ENCODE assay signal across 8 mouse cellular contexts in genomic region chr2:118902051-118903025, GRCm38 (mm10). TPM values are rescaled to one million over a fixed set of nuclear protein-coding genes. Genes with fewer than 3 reads are reported as not detected.
DNase-seq lines count a peak whose midpoint lies in the region; ATAC-seq and TF ChIP-seq lines count a peak whose summit lies in the region.

No protein-coding gene starts in this region.

- no peak for TF ChIP-seq CTCF in testis, adult 2 months (IDR thresholded peaks at IDR 0.05; ENCODE audit: control insufficient read depth, insufficient read depth, insufficient replicate concordance, low read depth, low read length)

- 0 out of 2 replicates have a peak overlapping the region, but pooled peaks have one; percentile 57 for H3K27ac ChIP-seq in forebrain, embryonic 11.5 days (ENCODE audit: low read depth, low read length)
- H3K27ac ChIP-seq in hindbrain, embryonic 11.5 days (ENCODE audit: low read depth, low read length): peak overlapping the region; percentile 85
- no peak overlapping the region for H3K27ac ChIP-seq in limb, embryonic 14.5 days (replicated peaks; ENCODE audit: low read depth, low read length)
- peak overlapping the region; percentile 88 for H3K27ac ChIP-seq in midbrain, embryonic 14.5 days (replicated peaks; ENCODE audit: low read depth, low read length)
- no peak overlapping the region for H3K27ac ChIP-seq in testis, adult 2 months (ENCODE audit: control insufficient read depth, insufficient read depth, low read depth, low read length)

- peak overlapping the region; percentile 99 for H3K4me2 ChIP-seq in forebrain, embryonic 11.5 days (ENCODE audit: low read depth, low read length, severe bottlenecking)
- H3K4me2 ChIP-seq in hindbrain, embryonic 11.5 days (replicated peaks; ENCODE audit: low read depth, low read length): peak overlapping the region; percentile 99
- peak overlapping the region; percentile 99 for H3K4me2 ChIP-seq in limb, embryonic 14.5 days (replicated peaks; ENCODE audit: low read depth, low read length, severe bottlenecking)
- peak overlapping the region; percentile 99 for H3K4me2 ChIP-seq in midbrain, embryonic 14.5 days (ENCODE audit: low read length)

- no peak for TF ChIP-seq POLR2A in limb, embryonic 14.5 days (IDR thresholded peaks at IDR 0.05; ENCODE audit: borderline replicate concordance, extremely low read depth, insufficient read depth, insufficient read length)
- TF ChIP-seq POLR2A in testis, adult 2 months (IDR thresholded peaks at IDR 0.05; ENCODE audit: control insufficient read depth, low read depth, low read length): 0 out of 2 replicates have a peak, but pooled peaks have one; percentile 6

- no peak for ATAC-seq in erythroblast, adult 5-6 weeks (replicated peaks; ENCODE audit: low FRiP score, poor library complexity, severe bottlenecking)
- ATAC-seq in forebrain, embryonic 11.5 days (replicated peaks; ENCODE audit: low FRiP score): peak; percentile 22
- ATAC-seq in hindbrain, embryonic 11.5 days (ENCODE audit: low FRiP score): peak; percentile 14
- no peak for ATAC-seq in limb, embryonic 14.5 days (ENCODE audit: low FRiP score, low read depth)
- ATAC-seq in midbrain, embryonic 14.5 days (ENCODE audit: low FRiP score, low TSS enrichment): peak; percentile 9

- H3K4me1 ChIP-seq in erythroblast, embryonic 14.5 days (ENCODE audit: control insufficient read depth): peaks cover 75% of the 10 kb centered on the region
- peaks cover 22% of the 10 kb centered on the region for H3K4me1 ChIP-seq in forebrain, embryonic 11.5 days (replicated peaks; ENCODE audit: control insufficient read depth, insufficient read depth, low read length)
- H3K4me1 ChIP-seq in hindbrain, embryonic 11.5 days (replicated peaks; ENCODE audit: control insufficient read depth, insufficient read depth, low read length): peaks cover 21% of the 10 kb centered on the region
- H3K4me1 ChIP-seq in limb, embryonic 14.5 days (ENCODE audit: control insufficient read depth, insufficient read depth, low read length): peaks cover 28% of the 10 kb centered on the region
- peaks cover 45% of the 10 kb centered on the region for H3K4me1 ChIP-seq in midbrain, embryonic 14.5 days (ENCODE audit: control insufficient read depth, insufficient read depth, low read length)
- H3K4me1 ChIP-seq in testis, adult 2 months (ENCODE audit: control insufficient read depth, insufficient read depth, low read length): peaks cover 26% of the 10 kb centered on the region

- H3K9me3 ChIP-seq in erythroblast, embryonic 14.5 days (ENCODE audit: control insufficient read depth, low read length): peaks cover 22% of the 10 kb centered on the region
- no peaks in the 10 kb centered on the region for H3K9me3 ChIP-seq in forebrain, embryonic 11.5 days (ENCODE audit: control insufficient read depth, low read length)
- H3K9me3 ChIP-seq in hindbrain, embryonic 11.5 days (ENCODE audit: control insufficient read depth, low read length): no peaks in the 10 kb centered on the region
- no peaks in the 10 kb centered on the region for H3K9me3 ChIP-seq in limb, embryonic 14.5 days (ENCODE audit: control insufficient read depth, low read length)
- H3K9me3 ChIP-seq in midbrain, embryonic 14.5 days (ENCODE audit: control insufficient read depth, low read length): no peaks in the 10 kb centered on the region

- H3K9ac ChIP-seq in forebrain, embryonic 11.5 days (ENCODE audit: low read length): peak overlapping the region; percentile 81
- peak overlapping the region; percentile 83 for H3K9ac ChIP-seq in hindbrain, embryonic 11.5 days (ENCODE audit: low read depth, low read length)
- peak overlapping the region; percentile 75 for H3K9ac ChIP-seq in limb, embryonic 14.5 days (ENCODE audit: low read depth, low read length, severe bottlenecking)
- peak overlapping the region; percentile 83 for H3K9ac ChIP-seq in midbrain, embryonic 14.5 days (replicated peaks; ENCODE audit: low read length)

- peaks cover 63% of the 10 kb centered on the region for H3K27me3 ChIP-seq in erythroblast, embryonic 14.5 days (ENCODE audit: control insufficient read depth)
- H3K27me3 ChIP-seq in forebrain, embryonic 11.5 days (ENCODE audit: control insufficient read depth, insufficient read depth, low read length): peaks cover 29% of the 10 kb centered on the region
- peaks cover 31% of the 10 kb centered on the region for H3K27me3 ChIP-seq in hindbrain, embryonic 11.5 days (ENCODE audit: control insufficient read depth, insufficient read depth, low read length)
- peaks cover 35% of the 10 kb centered on the region for H3K27me3 ChIP-seq in limb, embryonic 14.5 days (ENCODE audit: control insufficient read depth, insufficient read depth, low read length)
- H3K27me3 ChIP-seq in midbrain, embryonic 14.5 days (ENCODE audit: control insufficient read depth, insufficient read depth, low read length): peaks cover 29% of the 10 kb centered on the region
- no peaks in the 10 kb centered on the region for H3K27me3 ChIP-seq in testis, adult 2 months (ENCODE audit: control insufficient read depth, insufficient read depth, low read length)

- H3K4me3 ChIP-seq in erythroblast, embryonic 14.5 days (replicated peaks): peak overlapping the region; percentile 94
- H3K4me3 ChIP-seq in forebrain, embryonic 11.5 days (ENCODE audit: low read depth, low read length): peak overlapping the region; percentile 91
- H3K4me3 ChIP-seq in hindbrain, embryonic 11.5 days (ENCODE audit: low read depth, low read length): peak overlapping the region; percentile 93
- H3K4me3 ChIP-seq in limb, embryonic 14.5 days (replicated peaks; ENCODE audit: low read length): peak overlapping the region; percentile 83
- peak overlapping the region; percentile 88 for H3K4me3 ChIP-seq in midbrain, embryonic 14.5 days (replicated peaks; ENCODE audit: low read depth, low read length)
- peak overlapping the region; percentile 93 for H3K4me3 ChIP-seq in testis, adult 2 months (ENCODE audit: control insufficient read depth, low read depth, low read length)

- DNase-seq in adrenal gland, postnatal 25 days: peak; percentile 75
- DNase-seq in forebrain, embryonic 11.5 days (ENCODE audit: low spot score): peak; percentile 81
- DNase-seq in hindbrain, embryonic 11.5 days (ENCODE audit: low spot score): peak; percentile 66
- DNase-seq in limb, embryonic 14.5 days (ENCODE audit: low spot score): no peak
- peak; percentile 67 for DNase-seq in midbrain, embryonic 14.5 days

- under 1% methylated on average over 90 of the region's 106 CpGs for WGBS in forebrain, embryonic 11.5 days
- WGBS in hindbrain, embryonic 11.5 days: 2% methylated on average over 67 of the region's 106 CpGs
- WGBS in limb, embryonic 14.5 days: 0% methylated on average over 20 of the region's 106 CpGs
- under 1% methylated on average over 92 of the region's 106 CpGs for WGBS in midbrain, embryonic 14.5 days

- no peaks in the 10 kb centered on the region for H3K36me3 ChIP-seq in erythroblast, embryonic 14.5 days (ENCODE audit: control insufficient read depth)
- no peaks in the 10 kb centered on the region for H3K36me3 ChIP-seq in forebrain, embryonic 11.5 days (ENCODE audit: control insufficient read depth, insufficient read depth, low read length)
- H3K36me3 ChIP-seq in hindbrain, embryonic 11.5 days (ENCODE audit: control insufficient read depth, insufficient read depth, low read length): no peaks in the 10 kb centered on the region
- no peaks in the 10 kb centered on the region for H3K36me3 ChIP-seq in limb, embryonic 14.5 days (ENCODE audit: control insufficient read depth, insufficient read depth, low read length)
- no peaks in the 10 kb centered on the region for H3K36me3 ChIP-seq in midbrain, embryonic 14.5 days (ENCODE audit: control insufficient read depth, insufficient read depth, low read length)
- H3K36me3 ChIP-seq in testis, adult 2 months (ENCODE audit: control insufficient read depth, insufficient read depth, low read length): no peaks in the 10 kb centered on the region

RNA-seq across cellular contexts. Expression of gene Bahd1, which starts 2.2 kb away (rescaled TPM):
- polyA plus RNA-seq in erythroblast, embryonic 14.5 days (2012): 4.0 and 5.7 TPM in 2 replicates
- 1.3 and 2.3 TPM in 2 replicates for total RNA-seq in erythroblast, adult 5-6 weeks (2015; ENCODE audit: low replicate concordance)
- 3.2 and 4.3 TPM in 2 replicates for total RNA-seq in erythroblast, adult 5-6 weeks (2017; ENCODE audit: low replicate concordance)
- total RNA-seq in adrenal gland, postnatal 25 days (2021): 42.6 and 54.4 TPM in 2 replicates
- polyA plus RNA-seq in forebrain, embryonic 11.5 days (2014; fragmentation: Nextera tagmentation; extraction: Ambion mirVana): 1.3 TPM in 2 replicates
- 2.1 TPM in 2 replicates for polyA plus RNA-seq in hindbrain, embryonic 11.5 days (2014; fragmentation: Nextera tagmentation; extraction: Ambion mirVana)
- polyA plus RNA-seq in limb, embryonic 14.5 days (2012; rRNA removed): 14.1 and 16.5 TPM in 2 replicates
- polyA plus RNA-seq in limb, embryonic 14.5 days (2014; fragmentation: Nextera tagmentation; extraction: Ambion mirVana): 1.5 and 1.8 TPM in 2 replicates
- polyA plus RNA-seq in midbrain, embryonic 14.5 days (2014; fragmentation: Nextera tagmentation; extraction: Ambion mirVana): 2.0 and 5.2 TPM in 2 replicates
- polyA plus RNA-seq in testis, adult 2 months (2012; rRNA removed): 10.0 and 12.8 TPM in 2 replicates

RNA-seq across cellular contexts. Expression of gene Chst14, which starts 24.0 kb away (rescaled TPM):
- 0.14 and 0.15 TPM in 2 replicates for polyA plus RNA-seq in erythroblast, embryonic 14.5 days (2012)
- 1.5 and 2.7 TPM in 2 replicates for total RNA-seq in erythroblast, adult 5-6 weeks (2015; ENCODE audit: low replicate concordance)
- 0.43 TPM in 1 of 2 replicates, not detected in the other for total RNA-seq in erythroblast, adult 5-6 weeks (2017; ENCODE audit: low replicate concordance)
- 12.6 and 19.1 TPM in 2 replicates for total RNA-seq in adrenal gland, postnatal 25 days (2021)
- 15.7 and 20.4 TPM in 2 replicates for polyA plus RNA-seq in forebrain, embryonic 11.5 days (2014; fragmentation: Nextera tagmentation; extraction: Ambion mirVana)
- polyA plus RNA-seq in hindbrain, embryonic 11.5 days (2014; fragmentation: Nextera tagmentation; extraction: Ambion mirVana): 19.1 and 22.2 TPM in 2 replicates
- 59.5 and 73.9 TPM in 2 replicates for polyA plus RNA-seq in limb, embryonic 14.5 days (2012; rRNA removed)
- 56.6 and 65.3 TPM in 2 replicates for polyA plus RNA-seq in limb, embryonic 14.5 days (2014; fragmentation: Nextera tagmentation; extraction: Ambion mirVana)
- 3.0 and 7.1 TPM in 2 replicates for polyA plus RNA-seq in midbrain, embryonic 14.5 days (2014; fragmentation: Nextera tagmentation; extraction: Ambion mirVana)
- polyA plus RNA-seq in testis, adult 2 months (2012; rRNA removed): 1.0 and 1.3 TPM in 2 replicates

RNA-seq across cellular contexts. Expression of gene Ivd, which starts 40.6 kb away (rescaled TPM):
- polyA plus RNA-seq in erythroblast, embryonic 14.5 days (2012): 0.30 and 0.45 TPM in 2 replicates
- total RNA-seq in erythroblast, adult 5-6 weeks (2015; ENCODE audit: low replicate concordance): 1.9 and 8.1 TPM in 2 replicates
- 4.2 and 4.8 TPM in 2 replicates for total RNA-seq in erythroblast, adult 5-6 weeks (2017; ENCODE audit: low replicate concordance)
- 342 and 470 TPM in 2 replicates for total RNA-seq in adrenal gland, postnatal 25 days (2021)
- polyA plus RNA-seq in forebrain, embryonic 11.5 days (2014; fragmentation: Nextera tagmentation; extraction: Ambion mirVana): 48.8 and 58.0 TPM in 2 replicates
- polyA plus RNA-seq in hindbrain, embryonic 11.5 days (2014; fragmentation: Nextera tagmentation; extraction: Ambion mirVana): 42.1 and 45.0 TPM in 2 replicates
- 100 and 112 TPM in 2 replicates for polyA plus RNA-seq in limb, embryonic 14.5 days (2012; rRNA removed)
- 58.1 and 72.7 TPM in 2 replicates for polyA plus RNA-seq in limb, embryonic 14.5 days (2014; fragmentation: Nextera tagmentation; extraction: Ambion mirVana)
- polyA plus RNA-seq in midbrain, embryonic 14.5 days (2014; fragmentation: Nextera tagmentation; extraction: Ambion mirVana): 32.0 and 33.8 TPM in 2 replicates
- 22.2 and 41.3 TPM in 2 replicates for polyA plus RNA-seq in testis, adult 2 months (2012; rRNA removed)

Comparison
In these comparisons a context has a peak if more than half of its experiments do, and no peak if none do; other contexts are left out.
1. ATAC-seq: peak in forebrain, embryonic 11.5 days (single experiment), hindbrain, embryonic 11.5 days (single experiment) and midbrain, embryonic 14.5 days (single experiment); none in erythroblast, adult 5-6 weeks (single experiment) and limb, embryonic 14.5 days (single experiment).
2. H3K27ac ChIP-seq: peak in forebrain, embryonic 11.5 days (single experiment), hindbrain, embryonic 11.5 days (single experiment) and midbrain, embryonic 14.5 days (single experiment); none in limb, embryonic 14.5 days (single experiment) and testis, adult 2 months (single experiment).
3. RNA of gene Ivd, which starts 40.6 kb away (polyA plus RNA-seq): 58.1 to 112 TPM in limb, embryonic 14.5 days, 48.8 to 58.0 TPM in forebrain, embryonic 11.5 days, 42.1 to 45.0 TPM in hindbrain, embryonic 11.5 days, 22.2 to 41.3 TPM in testis, adult 2 months and 32.0 to 33.8 TPM in midbrain, embryonic 14.5 days; 0.30 to 0.45 TPM in erythroblast, embryonic 14.5 days; every median in the first group is over 10 times any median in the second.
4. Peak in every context shown above with its lines, with median percentiles within 50 percentile points of each other: H3K4me3 ChIP-seq, H3K4me2 ChIP-seq and H3K9ac ChIP-seq.